Mouse (Mus musculus): ENCODE results near the gene Serinc2.

The Serinc2 gene

GRCm38 (mm10) chr4:130297123-130297529 lies 18.1 kb upstream of the Serinc2 start:
- no peak for DNase-seq (ENCODE audit: inconsistent ontology term)

- DNase-seq (ENCODE audit: inconsistent ontology term), result no peak
Measured at GRCm38 (mm10) chr4:130296243-130296965, 17.4 kb upstream of the Serinc2 start.

GRCm38 (mm10) chr4:130295047-130295745 lies 16.2 kb upstream of the Serinc2 start:
- peak; percentile 54 for DNase-seq (ENCODE audit: inconsistent ontology term)

GRCm38 (mm10) chr4:130294513-130294912 lies 15.5 kb upstream of the Serinc2 start:
- DNase-seq (ENCODE audit: inconsistent ontology term), result no peak

- DNase-seq (ENCODE audit: inconsistent ontology term), result peak; percentile 74
Measured at GRCm38 (mm10) chr4:130292271-130292670, 13.3 kb upstream of the Serinc2 start.

DNA sequence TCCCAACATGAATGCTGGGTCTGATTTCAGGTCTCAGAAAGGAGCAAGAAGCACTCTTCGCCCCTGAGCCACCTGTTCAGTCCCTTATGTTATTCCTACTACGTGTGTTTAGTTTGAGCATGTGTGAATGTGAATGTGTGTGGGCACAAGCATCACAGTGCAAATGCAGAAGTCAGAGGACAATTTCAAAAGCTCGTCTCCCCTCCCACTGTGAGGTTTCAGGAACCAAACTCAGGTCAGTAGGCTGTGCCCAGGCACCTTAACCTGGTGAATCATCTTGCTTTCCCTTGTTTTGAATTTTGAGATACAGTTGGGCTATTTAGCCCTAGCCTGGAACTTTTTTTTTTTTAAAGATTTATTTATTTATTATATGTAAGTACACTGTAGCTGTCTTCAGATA lies 10.8 kb upstream of the Serinc2 start:
- DNase-seq (ENCODE audit: inconsistent ontology term), result no peak

DNA sequence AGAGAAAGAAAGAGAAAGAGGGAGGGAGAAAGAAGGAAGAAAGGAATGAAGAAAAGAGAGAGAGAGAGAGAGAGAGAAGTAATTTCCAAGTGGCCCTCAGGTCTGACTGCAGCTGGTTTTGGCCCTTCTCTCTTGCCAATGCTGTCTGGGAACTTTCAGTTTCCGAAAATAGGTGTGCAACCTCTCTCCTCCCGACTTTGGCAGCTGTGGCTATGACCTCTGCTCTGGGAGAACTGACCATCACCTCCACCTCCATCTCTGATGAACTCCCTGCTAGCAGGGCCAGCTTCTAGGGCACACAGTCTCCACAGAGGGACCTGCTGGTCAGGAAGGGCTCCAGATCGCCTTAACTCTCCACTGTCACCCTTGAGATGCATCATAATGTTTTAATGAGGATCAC lies 7.5 kb upstream of the Serinc2 start:
- DNase-seq (ENCODE audit: inconsistent ontology term), result no peak

DNA sequence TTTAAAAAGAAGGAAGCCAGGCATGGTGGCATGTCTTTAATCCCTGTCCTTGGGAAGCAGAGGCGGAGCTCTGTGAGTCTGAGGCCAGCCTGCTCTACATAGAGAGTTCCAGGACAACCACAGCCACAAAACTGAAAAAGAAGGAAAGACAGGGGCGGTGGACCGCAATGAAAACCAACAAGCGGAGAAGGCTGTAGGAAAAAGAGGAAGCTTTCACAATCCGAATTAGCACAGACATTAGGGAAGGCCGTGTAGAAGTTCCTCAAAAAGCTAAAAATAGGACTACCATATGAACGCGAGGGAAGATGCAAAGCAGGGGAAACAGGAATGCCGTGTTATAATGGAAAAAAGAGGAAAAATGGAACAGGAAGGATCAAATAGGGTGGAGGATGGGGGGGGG lies 4.8 kb upstream of the Serinc2 start:
- DNase-seq (ENCODE audit: inconsistent ontology term), result no peak

DNA sequence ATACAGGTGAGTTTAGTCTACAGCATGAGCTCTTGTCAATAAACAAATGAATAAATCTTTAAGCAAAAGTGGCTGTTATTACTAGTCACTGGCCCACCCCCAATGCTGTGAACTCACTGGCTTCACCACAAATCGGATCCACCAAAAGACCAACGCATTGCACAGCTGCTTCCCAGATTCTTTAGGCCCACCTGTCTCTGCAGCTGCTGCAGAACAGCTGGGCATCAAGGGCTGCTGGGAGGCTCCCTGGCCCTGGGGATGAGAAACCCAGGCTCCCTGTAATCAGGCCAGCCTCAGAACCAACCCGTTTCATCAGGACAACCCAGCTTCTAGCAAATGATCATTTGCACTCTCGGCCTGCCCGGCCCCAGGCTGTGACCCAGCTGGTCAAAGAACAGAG lies 3.9 kb upstream of the Serinc2 start:
- no peak for DNase-seq (ENCODE audit: inconsistent ontology term)

DNA sequence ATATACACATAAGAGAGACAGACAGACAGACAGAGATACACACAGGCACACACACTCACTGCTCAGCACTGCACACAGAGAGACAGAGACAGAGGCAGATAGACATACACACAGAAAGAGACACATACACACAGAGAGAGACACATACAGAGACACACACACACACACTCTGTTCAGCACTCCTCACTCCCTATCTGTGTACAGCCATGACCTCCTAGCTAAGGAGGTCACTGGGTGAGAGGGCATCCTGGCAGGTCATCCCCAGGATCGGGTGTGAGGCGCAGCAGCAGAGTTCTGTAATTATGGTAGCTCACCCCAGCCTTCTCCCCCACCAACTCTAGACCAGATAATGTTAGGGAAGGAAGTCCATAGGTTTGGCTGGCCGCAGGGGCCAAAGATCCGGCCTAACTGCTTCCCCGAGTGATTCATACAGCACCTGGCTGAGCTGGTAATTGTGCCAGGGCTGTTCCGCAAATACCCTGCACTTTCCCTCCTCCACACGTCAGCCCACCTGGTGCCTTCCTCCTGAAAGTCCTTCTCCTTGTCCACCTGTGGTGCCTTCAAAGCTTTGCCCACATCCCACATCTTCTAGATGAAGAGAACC lies 2.3 kb downstream of the Serinc2 start:
- DNase-seq (ENCODE audit: inconsistent ontology term), result no peak

- DNase-seq (ENCODE audit: inconsistent ontology term), result no peak
Measured at GRCm38 (mm10) chr4:130275823-130276105, 3.2 kb downstream of the Serinc2 start.

GRCm38 (mm10) chr4:130275016-130275822 lies 3.8 kb downstream of the Serinc2 start:
- peak; percentile 35 for DNase-seq (ENCODE audit: inconsistent ontology term)

GRCm38 (mm10) chr4:130274346-130275015 lies 4.5 kb downstream of the Serinc2 start:
- DNase-seq (ENCODE audit: inconsistent ontology term), result peak; percentile 53

- DNase-seq (ENCODE audit: inconsistent ontology term), result peak; percentile 78
Measured at GRCm38 (mm10) chr4:130273698-130274345, 5.2 kb downstream of the Serinc2 start.

GRCm38 (mm10) chr4:130270611-130271347 lies 8.2 kb downstream of the Serinc2 start:
- DNase-seq (ENCODE audit: inconsistent ontology term), result no peak

GRCm38 (mm10) chr4:130270089-130270488 lies 8.9 kb downstream of the Serinc2 start:
- no peak for DNase-seq (ENCODE audit: inconsistent ontology term)

- DNase-seq (ENCODE audit: inconsistent ontology term), result no peak
Measured at GRCm38 (mm10) chr4:130268736-130269135, 10.3 kb downstream of the Serinc2 start.

GRCm38 (mm10) chr4:130267069-130267468 lies 11.9 kb downstream of the Serinc2 start:
- DNase-seq (ENCODE audit: inconsistent ontology term), result no peak

DNA sequence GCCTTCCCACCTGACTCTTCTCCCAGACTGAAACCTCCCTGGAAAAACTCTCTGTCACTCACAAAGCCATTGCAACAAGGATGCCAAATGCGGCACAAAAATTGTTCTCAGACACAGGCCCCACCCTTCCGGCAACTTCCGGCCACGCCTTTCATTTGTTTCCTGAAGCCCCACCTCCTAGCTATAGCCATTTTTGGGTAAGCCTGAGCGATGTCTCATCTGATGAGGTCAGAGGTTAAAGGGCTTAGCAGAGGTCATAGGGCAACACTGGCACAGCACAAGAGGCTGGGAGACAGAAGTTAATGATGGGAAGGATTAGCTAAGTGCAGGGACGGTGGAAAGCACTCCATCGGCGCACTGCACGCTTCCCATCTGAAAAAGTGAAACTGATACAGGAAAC lies 12.4 kb downstream of the Serinc2 start:
- no peak for DNase-seq (ENCODE audit: inconsistent ontology term)

DNA sequence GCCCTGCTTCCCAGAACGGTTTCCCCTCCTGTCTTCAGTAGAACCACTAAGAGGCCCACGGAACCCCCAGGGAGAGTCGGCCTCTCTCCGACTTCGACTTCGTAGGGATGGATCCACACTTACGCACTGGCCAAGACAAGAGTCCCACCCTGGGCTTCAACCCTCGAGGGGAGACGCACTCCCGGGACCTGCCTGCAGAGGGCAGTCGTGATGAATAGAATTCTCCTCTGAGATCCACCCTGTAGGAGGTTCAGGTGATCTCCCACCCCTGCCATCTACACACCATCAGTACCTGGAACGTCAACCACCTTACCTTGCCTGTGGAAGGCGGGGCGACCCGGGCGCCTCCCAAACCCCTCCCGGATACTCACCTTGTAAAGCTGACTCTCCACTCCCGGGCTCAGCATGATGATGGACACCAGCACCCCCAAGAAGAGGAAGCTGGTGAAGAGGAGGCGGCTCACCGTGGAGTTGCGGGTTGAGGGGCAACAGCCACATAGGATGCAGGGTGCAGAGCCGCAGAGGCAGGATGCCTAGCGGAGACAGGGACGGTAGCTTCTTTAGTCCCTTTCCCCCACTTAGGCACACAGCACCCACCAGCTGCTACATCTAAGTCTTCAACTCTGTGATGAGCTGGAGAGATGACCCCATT lies 14.2 kb downstream of the Serinc2 start:
- DNase-seq (ENCODE audit: inconsistent ontology term), result peak; percentile 55
